Mouse (Mus musculus): ENCODE measurements around the gene Stx17. TPM values are rescaled to one million over a fixed set of nuclear protein-coding genes. Genes with fewer than 3 reads are reported as not detected.

Gene Stx17
- total RNA-seq (2021), result 10 to 100 TPM; 50.6 to 61.4 TPM
- long read RNA-seq, experiment 1, full-length matches to known transcripts, result 6 of 26 reads
- long read RNA-seq, experiment 1, partial matches to known transcripts, result 1 of 26 reads
- long read RNA-seq, experiment 1, other reads (novel, unspliced or antisense), result 19 of 26 reads
- long read RNA-seq, experiment 2, full-length matches to known transcripts, result 11 of 21 reads
- long read RNA-seq, experiment 2, partial matches to known transcripts, result 1 of 21 reads
- long read RNA-seq, experiment 2, other reads (novel, unspliced or antisense), result 9 of 21 reads

- peak; percentile 95 for DNase-seq
Measured at GRCm38 (mm10) chr4:48124773-48125469, at the start of gene Stx17. Gene Stx17, plus strand, starts transcription at chr4:48124915.

DNA sequence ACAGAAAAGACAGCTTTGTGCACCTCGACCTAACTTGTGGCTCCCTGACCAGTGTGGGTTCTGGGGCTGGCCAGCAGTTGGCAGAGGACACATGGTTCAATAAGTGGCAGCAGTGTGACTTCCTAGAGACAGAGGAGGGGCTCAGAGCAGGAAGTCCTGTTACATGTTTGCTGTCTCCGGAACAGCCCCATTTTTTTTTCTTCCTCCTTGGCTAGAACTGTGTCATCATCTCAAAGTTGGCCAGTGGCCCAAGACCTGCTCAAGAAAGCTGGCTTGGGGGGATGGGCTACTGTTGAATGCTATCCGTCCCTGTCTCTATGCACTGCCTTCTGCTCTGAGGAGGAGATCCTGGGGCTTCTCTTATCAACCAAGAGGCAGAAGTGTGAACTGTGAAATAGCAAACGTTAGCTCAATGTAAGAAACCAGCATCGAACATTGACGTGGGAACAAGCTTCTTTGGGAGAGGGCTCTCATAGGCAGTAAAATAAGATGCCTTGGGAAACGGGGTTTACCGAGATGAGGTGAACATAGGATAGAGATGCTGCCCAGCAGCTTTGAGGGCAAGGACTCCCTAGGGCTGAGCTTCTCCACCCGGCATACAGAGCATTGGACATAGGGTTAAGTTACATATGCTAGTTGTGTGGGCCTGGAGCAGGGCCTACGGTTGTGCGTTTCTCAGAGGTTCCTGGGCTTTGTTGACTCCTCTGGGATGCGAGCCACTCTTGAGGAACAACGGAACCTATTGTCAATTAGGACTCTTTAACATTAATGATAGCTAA lies 47.8 kb upstream of the Stx17 start:
- DNase-seq, result peak; percentile 51

GRCm38 (mm10) chr4:48078213-48078612 lies 46.5 kb upstream of the Stx17 start:
- DNase-seq, result no peak

- no peak for DNase-seq
Measured at GRCm38 (mm10) chr4:48079285-48080039, 45.3 kb upstream of the Stx17 start.

DNA sequence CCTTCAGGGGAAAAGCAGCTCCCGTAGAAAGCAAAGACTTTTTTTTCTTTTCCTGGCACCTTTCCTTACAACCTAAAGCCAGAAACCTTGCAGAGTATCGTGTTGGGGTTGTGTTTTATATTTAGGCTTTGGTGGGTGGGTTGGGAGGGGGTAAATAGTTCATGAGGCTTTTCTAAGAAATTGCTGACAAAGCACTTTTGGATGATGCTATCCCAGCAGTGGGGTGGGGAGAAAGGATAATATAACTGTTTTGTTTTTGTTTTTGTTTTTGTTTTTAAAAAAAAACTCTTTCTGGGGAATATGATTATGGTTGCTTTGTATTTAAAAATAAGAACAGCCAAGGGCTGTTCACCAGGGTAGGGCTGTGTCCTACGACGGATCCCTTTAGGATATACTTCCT lies 41.3 kb upstream of the Stx17 start:
- no peak for DNase-seq

GRCm38 (mm10) chr4:48086609-48087008 lies 38.1 kb upstream of the Stx17 start:
- no peak for DNase-seq

DNA sequence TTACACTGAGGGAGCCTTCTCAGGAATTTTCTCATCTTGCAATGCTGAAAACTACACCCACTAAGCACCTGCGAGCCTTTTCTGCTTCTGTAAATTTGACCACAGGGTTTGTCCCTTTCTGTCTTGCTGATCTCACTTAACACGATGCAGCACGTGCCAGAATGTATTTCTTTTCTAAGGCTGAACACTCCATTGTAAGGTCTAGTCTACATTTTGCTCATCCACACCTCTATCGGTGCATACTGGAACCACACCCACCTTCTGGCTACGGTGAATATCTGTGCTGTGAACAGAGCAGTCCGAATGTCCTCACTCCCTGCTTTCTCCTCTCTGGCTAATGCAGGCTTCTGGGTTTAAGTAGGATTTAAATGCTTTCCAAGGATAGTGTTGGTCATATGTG lies 37.2 kb upstream of the Stx17 start:
- no peak for DNase-seq

DNA sequence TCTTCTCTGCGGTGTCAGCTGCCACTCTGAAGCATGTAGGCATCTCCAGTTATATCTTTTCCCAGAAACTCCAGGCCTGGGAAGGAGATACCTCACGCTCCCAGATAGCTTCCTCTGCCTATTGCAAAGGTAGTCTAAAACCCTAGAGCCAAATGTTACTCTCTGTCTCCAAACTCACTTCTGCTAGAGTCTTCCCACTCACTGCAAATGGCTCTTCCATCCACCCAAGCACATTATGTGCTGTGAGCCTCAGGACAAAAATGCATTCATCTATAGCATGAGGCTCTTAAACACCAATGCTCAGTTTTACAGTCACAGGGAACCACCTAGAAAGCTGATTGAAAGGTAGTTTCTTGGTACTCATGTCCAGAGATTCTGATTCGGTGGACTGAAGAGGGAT lies 31.5 kb upstream of the Stx17 start:
- no peak for DNase-seq

DNA sequence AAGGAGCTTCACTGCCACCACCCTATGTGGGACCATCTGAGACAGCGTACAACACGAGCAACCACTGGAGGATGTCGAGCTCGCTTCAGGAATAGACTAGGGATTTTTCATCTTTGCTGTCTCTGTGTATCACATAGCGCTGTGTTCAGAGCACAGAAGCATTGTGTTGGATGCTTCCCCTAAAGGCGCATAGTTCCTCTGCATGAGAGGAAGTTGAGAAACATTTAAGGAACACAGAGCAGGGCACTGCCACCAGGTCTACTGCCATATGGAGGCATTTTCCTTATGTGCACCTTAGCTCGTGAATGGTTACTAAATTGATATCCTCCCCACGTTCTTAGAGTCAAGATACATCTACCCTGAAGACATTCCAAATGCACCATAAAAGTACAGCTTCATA lies 24.5 kb upstream of the Stx17 start:
- no peak for DNase-seq

DNA sequence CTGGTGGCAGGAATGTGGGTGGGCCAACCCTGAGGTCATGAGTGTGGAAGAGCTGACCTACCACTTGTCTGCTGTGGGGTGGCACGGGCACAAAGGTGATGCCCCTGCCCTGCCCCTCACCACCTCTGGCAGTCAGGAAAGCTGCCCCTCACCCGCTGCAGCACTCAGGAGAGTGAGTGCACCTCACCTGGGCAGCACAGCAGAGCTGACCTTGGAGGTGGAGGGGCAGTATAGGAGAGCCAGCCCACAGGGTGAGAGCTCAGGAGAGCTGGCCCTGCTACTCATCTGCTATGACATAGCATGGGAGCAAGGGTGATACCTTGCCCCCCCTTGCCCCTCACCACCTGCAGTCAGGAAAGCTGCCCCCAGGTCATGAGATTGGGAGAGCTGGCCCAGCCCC lies 22.7 kb upstream of the Stx17 start:
- DNase-seq, result no peak

DNA sequence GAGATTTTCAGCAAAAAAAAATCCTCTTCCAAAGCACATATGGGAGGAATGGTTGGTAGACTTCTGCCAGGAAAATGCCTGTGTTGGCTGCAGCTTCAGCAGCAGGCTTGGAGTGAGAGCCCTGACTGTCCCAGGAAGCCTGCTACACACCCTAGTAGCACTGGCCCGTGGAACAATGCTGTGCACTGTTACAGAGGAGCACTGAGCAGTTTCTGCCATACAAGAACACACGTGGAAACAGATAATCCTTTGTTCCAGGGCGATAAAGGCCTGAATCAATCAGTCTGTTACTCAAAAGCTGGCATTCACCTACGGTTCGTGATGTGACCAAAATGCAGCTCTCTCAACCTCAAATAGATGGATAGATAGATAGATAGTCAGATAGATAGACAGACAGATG lies 19.3 kb upstream of the Stx17 start:
- no peak for DNase-seq

- peak; percentile 37 for DNase-seq
Measured at GRCm38 (mm10) chr4:48107086-48107485, 17.6 kb upstream of the Stx17 start.

DNA sequence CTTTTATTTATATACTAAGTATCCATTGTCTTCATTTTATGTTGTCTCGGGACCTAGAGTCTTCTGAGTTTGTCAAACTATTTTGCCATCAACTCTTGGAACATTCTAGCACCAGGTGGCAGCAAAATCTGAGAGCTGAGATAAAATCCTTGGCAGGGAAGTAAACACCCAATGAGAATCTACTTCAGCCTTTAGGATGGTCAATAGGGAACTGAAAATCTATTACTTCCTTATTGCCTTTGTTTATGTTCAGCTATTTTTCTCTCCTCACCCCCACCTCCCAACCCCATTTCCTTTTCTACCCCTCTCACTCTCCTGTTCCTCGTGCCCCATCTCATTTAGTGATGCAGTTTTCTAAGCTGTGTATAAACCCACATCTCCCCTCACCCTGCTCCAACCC lies 16.1 kb upstream of the Stx17 start:
- no peak for DNase-seq

- DNase-seq, result no peak
Measured at GRCm38 (mm10) chr4:48110331-48110730, 14.4 kb upstream of the Stx17 start.

DNA sequence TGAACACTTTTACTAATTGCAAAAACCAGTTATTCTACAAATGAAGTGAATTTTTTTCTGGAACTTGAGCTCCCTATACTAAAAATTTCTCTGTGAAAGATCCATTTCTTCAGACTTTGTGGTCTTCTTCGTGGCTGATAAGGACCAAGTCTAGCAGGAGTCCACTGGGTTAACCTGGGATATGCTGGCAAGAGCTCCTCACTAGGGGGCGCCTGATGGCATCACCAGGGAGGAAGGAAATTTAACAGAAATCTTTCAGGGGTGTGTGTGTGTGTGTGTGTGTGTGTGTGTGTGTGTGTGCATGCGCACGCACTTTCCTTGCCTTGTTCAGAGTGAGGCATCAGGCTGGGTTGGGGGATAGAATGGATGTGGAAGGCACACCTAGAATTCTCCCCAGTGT lies 8.5 kb upstream of the Stx17 start:
- DNase-seq, result peak; percentile 56

GRCm38 (mm10) chr4:48124416-48124772 lies 321 bp upstream of the Stx17 start:
- DNase-seq, result peak; percentile 58

GRCm38 (mm10) chr4:48130314-48130713 lies 5.6 kb downstream of the Stx17 start:
- DNase-seq, result no peak

DNA sequence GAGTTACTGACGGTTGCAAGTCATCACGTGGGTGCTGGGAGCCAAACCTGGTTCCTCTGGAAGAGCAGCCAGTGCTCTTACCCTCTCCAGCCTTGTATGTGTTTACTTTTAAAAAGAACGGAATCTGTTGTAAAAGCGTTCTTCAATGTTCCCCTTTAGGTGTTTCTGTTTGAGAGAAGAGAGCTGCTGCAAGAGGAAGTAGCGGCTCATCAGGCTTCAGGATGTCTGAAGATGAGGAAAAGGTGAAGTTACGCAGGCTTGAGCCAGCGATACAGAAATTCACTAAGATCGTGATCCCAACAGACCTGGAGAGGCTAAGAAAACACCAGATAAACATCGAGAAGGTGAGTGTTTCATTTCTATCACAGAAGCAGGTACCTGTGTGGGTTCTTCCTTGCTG lies 6.9 kb downstream of the Stx17 start:
- DNase-seq, result no peak

GRCm38 (mm10) chr4:48132721-48133120 lies 8.0 kb downstream of the Stx17 start:
- DNase-seq, result no peak

DNA sequence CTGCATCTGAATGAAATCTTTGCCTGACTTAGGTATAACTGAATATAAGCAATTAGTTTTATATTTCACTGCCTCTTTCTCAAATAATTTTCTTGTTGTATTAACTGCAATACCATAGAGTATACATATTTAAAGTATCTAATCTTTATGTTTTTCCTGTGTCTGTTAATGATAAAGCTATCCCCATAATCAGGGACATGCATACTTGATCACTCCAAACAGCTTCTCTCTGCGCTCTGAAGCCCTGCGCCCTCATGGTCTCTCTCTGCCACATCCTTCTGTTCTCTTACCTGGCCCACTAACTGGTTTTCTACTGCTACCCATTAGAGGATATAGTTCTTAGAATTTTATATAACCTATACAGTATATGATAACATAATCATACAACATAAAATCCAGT lies 24.8 kb downstream of the Stx17 start:
- no peak for DNase-seq

DNA sequence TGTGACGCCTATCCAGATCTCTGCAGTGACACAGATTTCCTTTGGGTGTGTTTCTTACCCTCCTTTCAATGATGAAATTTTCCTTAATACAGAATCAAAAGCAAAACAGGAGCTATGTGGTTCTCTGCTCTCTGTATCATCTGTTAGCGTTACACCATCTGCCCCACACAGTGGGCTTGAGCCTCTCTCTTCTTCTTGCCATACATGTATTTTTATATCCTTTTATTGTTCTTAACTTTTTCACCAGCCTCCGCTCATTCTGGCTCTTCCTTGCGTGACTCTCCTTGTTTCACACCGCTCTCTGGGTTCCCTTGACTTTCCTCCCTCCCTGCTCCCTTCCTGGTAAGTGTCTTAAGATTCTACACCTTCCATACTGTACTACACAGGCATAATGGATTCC lies 28.5 kb downstream of the Stx17 start:
- no peak for DNase-seq

DNA sequence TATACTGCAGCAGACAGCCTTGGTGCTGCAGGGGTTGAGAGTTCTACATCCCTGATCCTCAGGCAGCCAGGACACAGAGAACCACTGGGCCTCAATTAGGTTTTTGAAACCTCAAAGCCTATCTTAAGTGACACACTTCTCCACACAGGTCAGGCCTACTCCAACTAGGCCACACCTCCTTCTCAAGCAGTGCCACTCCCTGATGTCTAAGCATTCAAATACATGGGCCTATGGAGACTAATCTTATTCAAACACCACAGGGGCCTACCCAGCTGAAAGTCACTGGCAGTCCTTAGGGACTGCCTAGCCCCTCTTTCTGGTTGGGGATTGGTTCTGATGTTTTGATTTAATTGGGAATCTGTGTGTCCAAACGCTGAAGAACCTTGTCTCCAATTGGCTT lies 31.1 kb downstream of the Stx17 start:
- no peak for DNase-seq

GRCm38 (mm10) chr4:48160386-48160785 lies 35.7 kb downstream of the Stx17 start:
- DNase-seq, result no peak
